Mouse (Mus musculus): ENCODE data around the gene Gm49325. TPM values are rescaled to one million over a fixed set of nuclear protein-coding genes. Genes with fewer than 3 reads are reported as not detected.

Gm49325 gene
- polyA plus RNA-seq, 1 experiment from 2014 or later: not detected

GRCm38 (mm10) chr10:77645571-77645970, 39.6 kb downstream of the Gm49325 start:
- Histone ChIP-seq H3K27ac (ENCODE audit: low read depth, low read length) (no peak overlapping the region), H3K4me1 (ENCODE audit: control insufficient read depth, insufficient read depth, low read length) (no peaks in the 10 kb centered on the region), H3K9ac (ENCODE audit: low read length) (no peak overlapping the region), H3K27me3 (ENCODE audit: control insufficient read depth, insufficient read depth, low read length) (no peaks in the 10 kb centered on the region), H3K4me3 (ENCODE audit: low read depth, low read length) (no peak overlapping the region), H3K9me3 (ENCODE audit: control insufficient read depth, low read length) (no peaks in the 10 kb centered on the region), H3K4me2 (no peak overlapping the region), H3K36me3 (ENCODE audit: control insufficient read depth, insufficient read depth, low read length) (peaks cover 29% of the 10 kb centered on the region)
- no peak for ATAC-seq (ENCODE audit: low FRiP score)
- WGBS: 97% methylated on average over 5 of the region's 5 CpGs
- DNase-seq (ENCODE audit: low spot score, missing footprints): no peak

DNA sequence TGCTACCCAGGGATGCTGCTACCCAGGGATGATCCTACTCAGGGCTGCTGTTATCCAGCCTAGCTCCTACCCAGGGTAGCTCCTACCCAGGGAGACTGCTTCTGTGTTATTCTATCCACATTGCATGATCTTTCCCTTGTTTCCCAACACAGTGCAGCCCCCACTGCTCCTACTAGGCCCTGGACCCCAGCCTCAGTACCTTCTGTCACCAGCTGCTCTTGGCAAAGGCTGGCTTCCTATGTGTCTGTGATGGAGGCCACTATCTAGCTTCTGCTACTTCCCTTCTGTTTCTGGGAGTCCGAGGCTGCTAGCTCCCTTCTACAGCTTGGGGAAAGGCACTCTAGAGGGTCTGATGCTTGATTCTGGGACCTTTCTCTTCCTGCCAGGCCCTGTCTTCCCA, 41.5 kb downstream of the Gm49325 start:
- no peaks in the 10 kb centered on the region for H3K27me3 ChIP-seq (ENCODE audit: control insufficient read depth, insufficient read depth, low read length)
- no peaks in the 10 kb centered on the region for H3K4me1 ChIP-seq (ENCODE audit: control insufficient read depth, insufficient read depth, low read length)
- DNase-seq (ENCODE audit: low spot score, missing footprints) (no peak), ATAC-seq (ENCODE audit: low FRiP score) (no peak)
- no peak overlapping the region for H3K27ac ChIP-seq (ENCODE audit: low read depth, low read length)
- peaks cover 25% of the 10 kb centered on the region for H3K36me3 ChIP-seq (ENCODE audit: control insufficient read depth, insufficient read depth, low read length)
- no peak overlapping the region for H3K9ac ChIP-seq (ENCODE audit: low read length)
- H3K9me3 ChIP-seq (ENCODE audit: control insufficient read depth, low read length): no peaks in the 10 kb centered on the region
- no peak overlapping the region for H3K4me3 ChIP-seq (ENCODE audit: low read depth, low read length)
- no peak overlapping the region for H3K4me2 ChIP-seq
- WGBS: 85% methylated on average over 1 of the region's 1 CpGs

GRCm38 (mm10) chr10:77647901-77648300, 41.9 kb downstream of the Gm49325 start:
- DNase-seq (ENCODE audit: low spot score, missing footprints): no peak
- no peak for ATAC-seq (ENCODE audit: low FRiP score)
- H3K4me3 ChIP-seq (ENCODE audit: low read depth, low read length): no peak overlapping the region
- no peaks in the 10 kb centered on the region for H3K27me3 ChIP-seq (ENCODE audit: control insufficient read depth, insufficient read depth, low read length)
- WGBS: 83% methylated on average over 8 of the region's 8 CpGs
- no peaks in the 10 kb centered on the region for H3K4me1 ChIP-seq (ENCODE audit: control insufficient read depth, insufficient read depth, low read length)
- no peak overlapping the region for H3K4me2 ChIP-seq
- peaks cover 25% of the 10 kb centered on the region for H3K36me3 ChIP-seq (ENCODE audit: control insufficient read depth, insufficient read depth, low read length)
- H3K27ac ChIP-seq (ENCODE audit: low read depth, low read length): no peak overlapping the region
- H3K9ac ChIP-seq (ENCODE audit: low read length): no peak overlapping the region
- no peaks in the 10 kb centered on the region for H3K9me3 ChIP-seq (ENCODE audit: control insufficient read depth, low read length)

DNA sequence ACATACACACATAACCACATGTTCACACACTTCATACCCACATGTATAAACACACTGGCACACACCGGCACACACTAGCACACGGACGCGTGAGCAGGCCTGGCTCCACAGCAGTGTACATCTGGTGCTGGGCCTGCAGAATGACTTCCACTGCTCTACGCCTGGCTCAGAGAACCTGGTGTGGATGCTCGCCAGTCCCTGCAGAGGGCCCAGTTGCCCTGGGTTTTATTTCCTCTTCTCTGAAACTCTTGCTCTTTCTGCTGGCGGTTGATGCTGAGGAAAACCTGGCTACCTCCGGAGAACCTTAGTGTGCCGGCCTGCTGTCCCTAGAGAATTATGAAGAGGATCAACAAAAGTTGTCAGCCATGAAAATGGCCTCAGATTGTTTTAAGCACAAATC, 46.0 kb downstream of the Gm49325 start:
- 86% methylated on average over 9 of the region's 9 CpGs for WGBS
- H3K4me3 ChIP-seq (ENCODE audit: low read depth, low read length): no peak overlapping the region
- H3K27ac ChIP-seq (ENCODE audit: low read depth, low read length): no peak overlapping the region
- no peak overlapping the region for H3K4me2 ChIP-seq
- no peak for DNase-seq (ENCODE audit: low spot score, missing footprints)
- no peak overlapping the region for H3K9ac ChIP-seq (ENCODE audit: low read length)
- H3K4me1 ChIP-seq (ENCODE audit: control insufficient read depth, insufficient read depth, low read length): no peaks in the 10 kb centered on the region
- H3K9me3 ChIP-seq (ENCODE audit: control insufficient read depth, low read length): no peaks in the 10 kb centered on the region
- H3K36me3 ChIP-seq (ENCODE audit: control insufficient read depth, insufficient read depth, low read length): no peaks in the 10 kb centered on the region
- no peaks in the 10 kb centered on the region for H3K27me3 ChIP-seq (ENCODE audit: control insufficient read depth, insufficient read depth, low read length)
- ATAC-seq (ENCODE audit: low FRiP score): no peak

DNA sequence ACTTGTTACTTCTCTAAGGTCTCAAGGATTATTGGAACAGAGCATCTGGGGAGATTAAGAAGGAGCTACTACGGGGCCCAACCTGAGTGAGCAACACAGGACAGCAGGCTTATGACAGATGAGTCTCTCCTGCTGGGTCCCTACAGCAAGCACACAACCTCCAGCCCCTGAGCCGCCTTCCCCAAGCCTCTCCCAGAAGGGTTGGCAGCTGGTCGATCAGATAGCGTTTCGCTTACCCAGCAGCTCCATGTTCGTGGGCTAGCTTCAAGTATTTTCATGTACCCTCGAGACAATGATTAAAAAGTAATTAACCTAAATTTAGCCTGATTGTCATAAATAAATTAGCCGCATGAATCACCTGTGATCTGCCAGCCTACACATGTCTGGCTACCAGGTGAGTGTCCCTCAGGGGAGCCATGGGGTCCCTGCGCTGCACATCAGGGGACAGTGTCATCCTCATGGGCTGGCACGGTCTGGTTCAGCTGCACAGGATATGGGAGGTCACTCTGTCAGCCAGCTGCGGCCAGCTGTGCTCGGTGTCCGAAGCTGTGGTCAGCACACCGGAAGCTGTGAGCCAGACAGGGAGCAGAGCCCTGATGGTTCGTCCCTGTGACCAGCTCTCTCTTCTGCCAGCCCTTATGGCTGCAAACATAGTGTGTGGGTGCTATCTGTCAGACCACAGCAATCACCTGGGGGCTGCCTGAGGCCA, 52.4 kb downstream of the Gm49325 start:
- Histone ChIP-seq H3K27ac (ENCODE audit: low read depth, low read length) (no peak overlapping the region), H3K4me1 (ENCODE audit: control insufficient read depth, insufficient read depth, low read length) (no peaks in the 10 kb centered on the region), H3K36me3 (ENCODE audit: control insufficient read depth, insufficient read depth, low read length) (no peaks in the 10 kb centered on the region), H3K4me2 (no peak overlapping the region), H3K27me3 (ENCODE audit: control insufficient read depth, insufficient read depth, low read length) (no peaks in the 10 kb centered on the region), H3K9ac (ENCODE audit: low read length) (no peak overlapping the region), H3K4me3 (ENCODE audit: low read depth, low read length) (no peak overlapping the region), H3K9me3 (ENCODE audit: control insufficient read depth, low read length) (no peaks in the 10 kb centered on the region)
- 84% methylated on average over 15 of the region's 15 CpGs for WGBS
- no peak for DNase-seq (ENCODE audit: low spot score, missing footprints)
- no peak for ATAC-seq (ENCODE audit: low FRiP score)

DNA sequence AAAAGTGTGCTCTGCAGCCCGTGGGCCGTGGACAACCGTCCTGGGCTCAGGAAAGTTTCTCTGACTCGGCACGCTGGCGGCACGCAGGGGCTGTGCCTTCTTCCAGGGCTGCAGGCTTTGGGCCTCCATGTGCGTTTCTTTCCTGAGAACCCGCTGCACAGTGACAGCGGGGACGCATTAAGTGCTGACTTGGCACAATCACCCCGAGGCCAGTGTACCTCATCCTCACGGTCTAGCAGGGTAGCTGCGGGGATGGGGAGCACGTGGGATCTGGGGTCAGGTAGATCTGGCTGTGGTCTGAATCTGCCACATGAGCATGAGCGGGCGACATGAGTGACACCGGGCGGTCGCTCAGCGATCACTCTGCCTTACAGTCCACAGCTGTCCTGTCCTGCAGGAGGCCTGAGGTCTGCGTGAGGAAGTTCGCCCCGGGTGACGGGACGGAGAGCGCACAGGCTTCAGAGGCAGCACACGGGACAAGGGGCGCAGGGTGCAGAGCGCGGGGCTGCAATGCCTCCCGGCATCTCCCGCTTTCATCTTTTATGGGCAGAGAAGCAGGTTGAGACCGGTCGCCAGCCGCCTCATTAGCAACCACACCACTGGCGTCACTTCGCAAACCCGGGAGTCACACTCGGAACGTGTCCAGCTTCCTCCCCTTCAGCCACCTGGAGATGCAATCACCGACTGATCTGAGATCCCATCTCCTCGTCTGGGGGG, 58.1 kb downstream of the Gm49325 start:
- H3K9me3 ChIP-seq (ENCODE audit: control insufficient read depth, low read length): no peaks in the 10 kb centered on the region
- no peaks in the 10 kb centered on the region for H3K4me1 ChIP-seq (ENCODE audit: control insufficient read depth, insufficient read depth, low read length)
- no peak overlapping the region for H3K9ac ChIP-seq (ENCODE audit: low read length)
- DNase-seq (ENCODE audit: low spot score, missing footprints) (no peak), ATAC-seq (ENCODE audit: low FRiP score) (no peak)
- H3K27ac ChIP-seq (ENCODE audit: low read depth, low read length): no peak overlapping the region
- H3K4me2 ChIP-seq: no peak overlapping the region
- H3K36me3 ChIP-seq (ENCODE audit: control insufficient read depth, insufficient read depth, low read length): no peaks in the 10 kb centered on the region
- 62% methylated on average over 43 of the region's 43 CpGs for WGBS
- no peak overlapping the region for H3K4me3 ChIP-seq (ENCODE audit: low read depth, low read length)
- H3K27me3 ChIP-seq (ENCODE audit: control insufficient read depth, insufficient read depth, low read length): no peaks in the 10 kb centered on the region

GRCm38 (mm10) chr10:77666342-77666741, 60.3 kb downstream of the Gm49325 start:
- H3K9ac ChIP-seq (ENCODE audit: low read length): no peak overlapping the region
- no peak for ATAC-seq (ENCODE audit: low FRiP score)
- DNase-seq (ENCODE audit: low spot score, missing footprints): no peak

GRCm38 (mm10) chr10:77667402-77667801, 61.4 kb downstream of the Gm49325 start:
- no peak for ATAC-seq (ENCODE audit: low FRiP score)
- Histone ChIP-seq H3K27ac (ENCODE audit: low read depth, low read length) (no peak overlapping the region), H3K9me3 (ENCODE audit: control insufficient read depth, low read length) (no peaks in the 10 kb centered on the region), H3K36me3 (ENCODE audit: control insufficient read depth, insufficient read depth, low read length) (no peaks in the 10 kb centered on the region), H3K4me3 (ENCODE audit: low read depth, low read length) (no peak overlapping the region), H3K27me3 (ENCODE audit: control insufficient read depth, insufficient read depth, low read length) (no peaks in the 10 kb centered on the region), H3K4me1 (ENCODE audit: control insufficient read depth, insufficient read depth, low read length) (no peaks in the 10 kb centered on the region), H3K4me2 (no peak overlapping the region), H3K9ac (ENCODE audit: low read length) (no peak overlapping the region)
- WGBS: 88% methylated on average over 4 of the region's 4 CpGs
- DNase-seq (ENCODE audit: low spot score, missing footprints): no peak

More at GRCm38 (mm10) chr10:77666342-77666741, 60.3 kb downstream of the Gm49325 start:
- Histone ChIP-seq H3K4me2 (no peak overlapping the region), H3K27me3 (ENCODE audit: control insufficient read depth, insufficient read depth, low read length) (no peaks in the 10 kb centered on the region), H3K9me3 (ENCODE audit: control insufficient read depth, low read length) (no peaks in the 10 kb centered on the region), H3K4me1 (ENCODE audit: control insufficient read depth, insufficient read depth, low read length) (no peaks in the 10 kb centered on the region), H3K36me3 (ENCODE audit: control insufficient read depth, insufficient read depth, low read length) (no peaks in the 10 kb centered on the region), H3K4me3 (ENCODE audit: low read depth, low read length) (no peak overlapping the region), H3K27ac (ENCODE audit: low read depth, low read length) (no peak overlapping the region)
- 89% methylated on average over 8 of the region's 8 CpGs for WGBS

DNA sequence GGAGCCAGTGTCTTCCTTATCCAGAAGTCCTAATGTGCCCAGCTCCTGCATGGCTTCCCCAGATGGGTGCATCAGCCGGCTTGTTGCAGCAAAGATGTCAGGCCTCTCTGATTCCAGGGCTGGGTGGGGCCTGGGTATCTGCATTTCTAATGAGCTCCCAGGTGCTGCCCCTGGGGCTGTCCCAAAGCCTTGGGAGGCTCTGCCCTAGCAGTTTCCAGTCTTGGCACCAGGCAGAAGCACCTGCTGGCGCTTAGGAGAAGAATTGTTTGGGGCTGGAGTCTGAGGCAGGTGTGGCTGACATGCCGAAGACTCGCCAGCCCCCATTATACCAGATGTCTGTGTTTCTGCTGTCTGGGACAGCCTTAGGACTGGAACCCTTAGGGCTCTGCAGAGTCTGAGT, 64.7 kb downstream of the Gm49325 start:
- H3K9me3 ChIP-seq (ENCODE audit: control insufficient read depth, low read length): no peaks in the 10 kb centered on the region
- no peaks in the 10 kb centered on the region for H3K4me1 ChIP-seq (ENCODE audit: control insufficient read depth, insufficient read depth, low read length)
- H3K27ac ChIP-seq (ENCODE audit: low read depth, low read length): no peak overlapping the region
- H3K36me3 ChIP-seq (ENCODE audit: control insufficient read depth, insufficient read depth, low read length): no peaks in the 10 kb centered on the region
- no peaks in the 10 kb centered on the region; the same call in 1 of the 2 replicates for H3K27me3 ChIP-seq (ENCODE audit: control insufficient read depth, insufficient read depth, low read length)
- no peak for ATAC-seq (ENCODE audit: low FRiP score)
- no peak for DNase-seq (ENCODE audit: low spot score, missing footprints)
- no peak overlapping the region for H3K4me2 ChIP-seq
- H3K9ac ChIP-seq (ENCODE audit: low read length): no peak overlapping the region
- no peak overlapping the region for H3K4me3 ChIP-seq (ENCODE audit: low read depth, low read length)
- WGBS: 79% methylated on average over 4 of the region's 4 CpGs
